Mouse (Mus musculus) E14TG2a.4 (cell line): Measurements from ENCODE around the gene Ercc6l2.
A peak's percentile ranks its signal among the peaks of the same experiment; 100 is the strongest.

Experiments
- H3K27me3 ChIP-seq: 2 replicates; pipeline ENCODE4 v1.6.1; 2014; ENCODE audit warnings: low read length, control low read depth; ENCODE audit not compliant: insufficient read depth
- H3K36me3 ChIP-seq: 2 replicates; pipeline ENCODE4 v1.6.1; 2014; ENCODE audit warnings: low read length, control low read depth; ENCODE audit not compliant: insufficient read depth
- H3K4me1 ChIP-seq: replicated peaks from 2 replicates; pipeline ENCODE4 v1.6.1; 2014; ENCODE audit warnings: low read depth, low read length, control low read depth
- H3K4me3 ChIP-seq: replicated peaks from 2 replicates; pipeline ENCODE4 v1.5.1; 2014; ENCODE audit warnings: mild to moderate bottlenecking, low read length
- H3K9me3 ChIP-seq: 2 replicates; pipeline ENCODE4 v1.6.1; 2014; ENCODE audit warnings: low read length, control low read depth
- CTCF ChIP-seq: conservative IDR thresholded peaks from 2 replicates; pipeline ENCODE4 v1.5.1; 2014; ENCODE audit warnings: low read length
- NANOG ChIP-seq: IDR thresholded peaks from 2 replicates; pipeline ENCODE4 v1.6.1; 2014; ENCODE audit warnings: borderline replicate concordance, low read length, mixed read lengths
- POU5F1 ChIP-seq: IDR thresholded peaks from 2 replicates; pipeline ENCODE4 v1.6.1; 2014; ENCODE audit warnings: low read length, borderline replicate concordance

Gene Ercc6l2

DNA sequence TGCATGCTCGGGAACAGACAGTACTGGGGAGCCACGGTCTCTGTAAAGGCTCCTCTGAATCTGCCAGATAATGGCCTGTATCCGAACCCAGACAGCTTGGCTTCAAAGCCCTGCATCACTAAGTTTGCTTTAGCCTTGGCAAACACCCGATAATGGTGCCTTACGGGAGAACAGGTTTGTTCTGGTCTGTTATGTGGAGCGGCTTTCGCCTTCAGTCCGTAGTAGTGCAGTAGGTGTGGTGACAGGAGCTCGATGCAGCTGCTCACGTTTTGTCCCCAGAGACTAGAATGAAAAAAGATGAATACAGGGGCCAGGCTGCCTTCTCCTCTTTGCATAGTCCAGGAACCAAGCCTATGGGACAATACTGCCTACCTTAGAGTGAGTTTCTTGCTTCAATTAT is 115.5 kb downstream of the Ercc6l2 start:
- Histone ChIP-seq H3K36me3 (no peaks in the 10 kb centered on the region), H3K27me3 (no peaks in the 10 kb centered on the region), H3K4me1 (peaks cover 82% of the 10 kb centered on the region), H3K9me3 (no peaks in the 10 kb centered on the region), H3K4me3 (peak overlapping the region; percentile 60)
- no peak for TF ChIP-seq NANOG
- no peak for TF ChIP-seq POU5F1
- TF ChIP-seq CTCF: no peak

DNA sequence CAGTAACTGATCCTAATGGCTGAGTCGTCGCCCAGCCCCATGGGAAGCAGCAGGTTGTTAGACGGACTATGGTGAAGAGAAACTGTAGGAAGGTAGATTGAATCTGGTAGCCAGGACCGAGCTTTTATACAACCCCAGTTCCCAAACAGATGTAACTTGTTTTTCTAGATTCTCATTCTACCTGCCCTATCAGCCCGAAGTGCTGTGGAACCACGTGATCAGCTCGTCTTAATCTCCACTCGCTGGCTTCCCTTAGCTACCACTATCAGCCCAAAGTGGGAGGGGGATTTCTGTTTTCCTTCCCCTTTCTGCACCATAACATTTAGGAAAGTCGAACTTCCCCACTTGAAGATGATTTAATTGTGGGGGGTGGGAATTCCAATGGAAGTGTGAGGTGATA is 121.3 kb downstream of the Ercc6l2 start:
- Histone ChIP-seq H3K36me3 (no peaks in the 10 kb centered on the region), H3K4me1 (peaks cover 30% of the 10 kb centered on the region), H3K4me3 (no peak overlapping the region), H3K27me3 (no peaks in the 10 kb centered on the region), H3K9me3 (no peaks in the 10 kb centered on the region)
- no peak for TF ChIP-seq CTCF
- no peak for TF ChIP-seq POU5F1
- TF ChIP-seq NANOG: no peak

DNA sequence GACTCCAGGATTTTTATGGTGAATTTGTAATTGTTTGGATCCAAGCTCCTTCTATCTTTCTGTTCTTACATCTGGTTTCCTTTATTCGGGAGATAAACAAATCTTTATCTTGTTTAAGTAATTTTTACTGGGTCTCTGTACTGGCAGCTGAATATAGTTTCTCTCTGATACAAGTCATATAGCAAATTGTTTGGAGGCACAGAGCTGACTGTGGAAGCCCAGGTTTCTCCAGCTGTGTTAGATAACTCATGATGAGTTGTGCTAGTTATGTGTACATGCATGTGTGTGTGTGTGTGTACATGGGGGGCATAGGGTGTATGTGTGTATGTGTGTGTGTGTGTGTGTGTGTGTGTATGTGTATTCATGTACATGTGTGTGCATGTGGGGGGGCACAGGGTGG is 125.2 kb downstream of the Ercc6l2 start:
- no peaks in the 10 kb centered on the region for H3K9me3 ChIP-seq
- no peak overlapping the region for H3K4me3 ChIP-seq
- no peaks in the 10 kb centered on the region for H3K36me3 ChIP-seq
- H3K4me1 ChIP-seq: peaks cover 25% of the 10 kb centered on the region
- TF ChIP-seq POU5F1 (no peak), NANOG (no peak), CTCF (no peak)
- H3K27me3 ChIP-seq: no peaks in the 10 kb centered on the region

DNA sequence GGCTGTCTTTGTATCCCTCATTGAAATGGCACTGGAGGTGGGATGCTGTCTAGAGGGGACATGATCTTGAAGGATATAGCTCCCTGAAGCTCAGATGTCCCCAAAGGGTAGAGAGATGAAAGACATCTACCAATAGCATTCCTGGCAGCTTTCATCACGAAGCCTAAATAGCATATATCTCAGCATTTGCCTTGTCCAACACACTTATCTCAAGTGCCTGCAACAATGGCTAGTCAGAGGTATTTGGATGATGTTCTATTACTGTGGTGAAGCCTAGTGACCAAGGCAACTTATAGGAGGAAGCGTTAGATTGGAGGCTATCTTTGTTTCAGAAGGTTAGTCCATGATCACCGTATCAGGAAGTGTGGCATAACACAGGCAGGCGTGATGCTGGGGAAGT is 126.1 kb downstream of the Ercc6l2 start:
- Histone ChIP-seq H3K4me1 (peaks cover 33% of the 10 kb centered on the region), H3K36me3 (no peaks in the 10 kb centered on the region), H3K9me3 (no peaks in the 10 kb centered on the region), H3K4me3 (no peak overlapping the region), H3K27me3 (no peaks in the 10 kb centered on the region)
- TF ChIP-seq POU5F1: no peak

DNA sequence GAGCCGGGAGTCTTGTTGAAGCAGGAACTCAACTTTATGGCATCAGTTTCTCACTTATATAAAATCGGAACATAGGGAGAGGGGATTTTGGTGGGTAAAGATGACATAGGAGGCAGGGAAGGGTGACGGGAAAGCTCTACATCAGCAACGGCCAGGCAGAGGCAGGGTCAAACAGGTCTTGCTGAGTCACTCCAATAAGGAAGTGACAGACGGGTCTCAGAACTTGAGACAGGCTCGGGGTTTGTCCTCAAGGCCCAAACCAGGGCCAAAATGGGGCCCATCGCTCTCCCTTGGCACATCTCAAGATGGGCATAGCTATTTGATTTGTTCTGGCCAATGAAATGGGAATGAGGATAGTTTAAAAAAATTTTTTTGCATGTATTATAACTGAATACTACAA is 128.6 kb downstream of the Ercc6l2 start:
- Histone ChIP-seq H3K9me3 (no peaks in the 10 kb centered on the region), H3K4me3 (no peak overlapping the region), H3K27me3 (0 out of 2 replicates have a peak, but pooled peaks cover 2% of the 10 kb centered on the region), H3K4me1 (peaks cover 37% of the 10 kb centered on the region), H3K36me3 (no peaks in the 10 kb centered on the region)
- TF ChIP-seq NANOG (no peak), POU5F1 (no peak), CTCF (no peak)

DNA sequence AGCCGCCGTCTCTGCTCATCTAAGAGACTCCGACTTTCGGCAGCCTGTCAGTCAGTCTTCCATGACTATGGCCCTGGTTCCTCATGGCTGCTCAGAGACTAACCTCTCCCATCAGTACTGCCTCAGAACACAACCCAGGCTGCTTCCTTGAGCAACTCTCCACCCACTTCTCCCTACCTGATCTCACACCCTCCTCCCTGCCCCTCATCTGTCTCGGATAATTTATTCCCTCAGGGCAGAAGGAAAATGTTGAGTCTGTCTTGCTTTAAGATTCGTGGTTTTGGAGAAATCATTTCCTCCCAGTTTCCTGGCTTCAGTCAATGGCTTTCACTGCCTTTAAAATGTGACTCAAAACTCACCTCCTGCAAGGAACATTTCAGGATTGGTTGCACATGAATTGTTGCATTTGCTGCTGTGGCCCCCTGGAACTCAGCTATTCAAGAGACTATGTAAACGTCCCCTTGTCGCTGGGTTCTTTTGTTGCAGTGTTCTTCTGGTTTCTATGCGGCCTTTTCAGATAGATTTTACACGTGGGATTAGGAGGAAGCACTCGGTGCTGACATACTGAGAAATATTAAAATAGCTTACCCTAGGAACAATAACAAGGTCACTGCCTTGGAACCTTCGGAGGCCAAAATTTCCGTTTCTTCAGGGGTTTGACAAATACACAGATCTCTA is 129.4 kb downstream of the Ercc6l2 start:
- H3K9me3 ChIP-seq: no peaks in the 10 kb centered on the region
- no peaks in the 10 kb centered on the region for H3K36me3 ChIP-seq
- H3K27me3 ChIP-seq: 0 out of 2 replicates have a peak, but pooled peaks cover 2% of the 10 kb centered on the region
- no peak for TF ChIP-seq NANOG
- TF ChIP-seq POU5F1: no peak
- no peak for TF ChIP-seq CTCF
- no peak overlapping the region for H3K4me3 ChIP-seq
- peaks cover 37% of the 10 kb centered on the region for H3K4me1 ChIP-seq
